Mouse (Mus musculus): ENCODE results near the gene Chkb.

DNA sequence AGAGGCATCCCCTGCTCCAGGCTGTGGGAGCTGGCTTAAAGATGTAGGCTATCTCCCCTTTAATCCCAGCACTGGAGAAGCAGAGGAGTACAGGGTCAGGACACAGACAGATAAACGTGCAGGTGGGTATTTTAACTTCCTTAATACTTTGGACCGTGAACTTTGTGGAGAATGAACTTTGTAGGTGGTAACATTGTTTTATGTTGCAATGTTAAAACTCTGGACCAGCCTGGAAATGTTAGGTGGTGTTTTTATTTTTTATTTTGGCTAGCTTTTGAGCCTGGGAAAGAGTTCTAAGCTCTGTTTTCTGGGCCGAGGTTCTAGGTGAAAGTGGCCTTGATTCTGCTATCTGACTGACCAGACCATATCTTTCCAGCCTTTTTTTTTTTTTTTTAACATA lies 1.6 kb upstream of the Chkb start:
- TF ChIP-seq EP300 (IDR thresholded peaks at IDR 0.05; ENCODE audit: insufficient read depth, low read depth, low read length) (no peak), POLR2A (IDR thresholded peaks at IDR 0.05; ENCODE audit: insufficient read depth, low read length) (no peak)

Data from ES-Bruce4 (cell line).